In genomic region chr13:49307311-49307969, GRCm38 (mm10) we compare ENCODE assay signal across 8 mouse cellular contexts. TPM values are rescaled to one million over a fixed set of nuclear protein-coding genes. Genes with fewer than 3 reads are reported as not detected.
DNase-seq lines count a peak whose midpoint lies in the region; ATAC-seq and TF ChIP-seq lines count a peak whose summit lies in the region.

No protein-coding gene starts in this region.

- peak; percentile 73 for DNase-seq in A20 (ENCODE audit: low read depth, low spot score)
- peak; percentile 51 to 81 for DNase-seq in spleen, adult 2 months (ENCODE audit: low read depth in 1 of 2, low spot score in 2 of 2)
- DNase-seq in cerebellum, adult 8-10 months, result no peak

- H3K4me2 ChIP-seq in forebrain, embryonic 12.5 days, result no peak overlapping the region
- no peak overlapping the region for H3K4me2 ChIP-seq in forebrain, embryonic 16.5 days (ENCODE audit: low read length)
- H3K4me2 ChIP-seq in lung, embryonic 15.5 days, result peak overlapping the region; percentile 17; the same call in 1 of the 2 replicates

- no peak for TF ChIP-seq CTCF in cortical plate, adult 2 months (IDR thresholded peaks at IDR 0.05; ENCODE audit: extremely low read depth, insufficient read depth, low read length)
- TF ChIP-seq CTCF in spleen, adult 2 months (IDR thresholded peaks at IDR 0.05; ENCODE audit: extremely low read depth, insufficient read depth, insufficient read length, insufficient replicate concordance), result no peak

- H3K27ac ChIP-seq in forebrain, embryonic 12.5 days, result 0 out of 2 replicates have a peak overlapping the region, but pooled peaks have one; percentile 36
- H3K27ac ChIP-seq in forebrain, embryonic 16.5 days (ENCODE audit: low read length), result no peak overlapping the region
- peak overlapping the region; percentile 82 for H3K27ac ChIP-seq in cortical plate, adult 2 months (ENCODE audit: insufficient read depth, low read length)
- H3K27ac ChIP-seq in lung, embryonic 15.5 days, result peak overlapping the region; percentile 62
- peak overlapping the region; percentile 95 for H3K27ac ChIP-seq in spleen, adult 2 months (ENCODE audit: insufficient read depth, low read length)

- TF ChIP-seq POLR2A in cortical plate, adult 2 months (IDR thresholded peaks at IDR 0.05; ENCODE audit: extremely low read depth, insufficient read depth, low read length), result no peak
- TF ChIP-seq POLR2A in spleen, adult 2 months (IDR thresholded peaks at IDR 0.05; ENCODE audit: low read depth, low read length), result no peak

- H3K36me3 ChIP-seq in forebrain, embryonic 12.5 days (replicated peaks), result no peaks in the 10 kb centered on the region
- H3K36me3 ChIP-seq in forebrain, embryonic 16.5 days (ENCODE audit: control insufficient read depth, insufficient read depth), result no peaks in the 10 kb centered on the region; the same call in 1 of the 2 replicates
- no peaks in the 10 kb centered on the region for H3K36me3 ChIP-seq in lung, embryonic 15.5 days
- H3K36me3 ChIP-seq in spleen, adult 2 months (ENCODE audit: control insufficient read depth, insufficient read depth, low read length), result no peaks in the 10 kb centered on the region

- H3K9ac ChIP-seq in forebrain, embryonic 12.5 days, result no peak overlapping the region
- no peak overlapping the region for H3K9ac ChIP-seq in forebrain, embryonic 16.5 days (replicated peaks; ENCODE audit: low read depth, low read length)
- H3K9ac ChIP-seq in lung, embryonic 15.5 days, result no peak overlapping the region

- H3K9me3 ChIP-seq in forebrain, embryonic 12.5 days, result no peaks in the 10 kb centered on the region
- no peaks in the 10 kb centered on the region for H3K9me3 ChIP-seq in forebrain, embryonic 16.5 days (ENCODE audit: control insufficient read depth, low read length)
- no peaks in the 10 kb centered on the region for H3K9me3 ChIP-seq in lung, embryonic 15.5 days

- H3K4me1 ChIP-seq in forebrain, embryonic 12.5 days, result peaks cover 5% of the 10 kb centered on the region; the same call in 1 of the 2 replicates
- H3K4me1 ChIP-seq in forebrain, embryonic 16.5 days (replicated peaks; ENCODE audit: control insufficient read depth, insufficient read depth, low read length), result peaks cover 4% of the 10 kb centered on the region
- no peaks in the 10 kb centered on the region for H3K4me1 ChIP-seq in cortical plate, adult 2 months (ENCODE audit: control insufficient read depth, insufficient read depth, low read length)
- peaks cover 17% of the 10 kb centered on the region for H3K4me1 ChIP-seq in lung, embryonic 15.5 days
- peaks cover 13% of the 10 kb centered on the region; the same call in 1 of the 2 replicates for H3K4me1 ChIP-seq in spleen, adult 2 months (ENCODE audit: control insufficient read depth, insufficient read depth, insufficient read length)

- WGBS in forebrain, embryonic 12.5 days, result 49% methylated on average over 10 of the region's 10 CpGs
- WGBS in forebrain, embryonic 16.5 days, result 46% methylated on average over 10 of the region's 10 CpGs
- WGBS in lung, embryonic 15.5 days, result 9% methylated on average over 10 of the region's 10 CpGs
- WGBS in spleen, adult 2 months, result 1% methylated on average over 10 of the region's 10 CpGs

- ATAC-seq in forebrain, embryonic 12.5 days (ENCODE audit: low FRiP score), result 0 out of 2 replicates have a peak, but pooled peaks have one; percentile 39
- ATAC-seq in forebrain, embryonic 16.5 days, result no peak
- ATAC-seq in hematopoietic stem cell, adult 5-6 weeks (replicated peaks in 1 of 2; ENCODE audit: insufficient read depth in 1 of 2, low FRiP score in 2 of 2, low TSS enrichment in 1 of 2, low read depth in 1 of 2, poor library complexity in 2 of 2, severe bottlenecking in 2 of 2), result peak; percentile 63 to 65
- ATAC-seq in lung, embryonic 15.5 days (ENCODE audit: borderline replicate concordance, extremely low read depth, low FRiP score, low TSS enrichment), result peak; percentile 55; the same call in 1 of the 2 replicates

- H3K4me3 ChIP-seq in forebrain, embryonic 12.5 days (replicated peaks), result no peak overlapping the region
- H3K4me3 ChIP-seq in forebrain, embryonic 16.5 days (replicated peaks; ENCODE audit: low read length), result no peak overlapping the region
- no peak overlapping the region for H3K4me3 ChIP-seq in cortical plate, adult 2 months (ENCODE audit: insufficient read depth, low read length)
- no peak overlapping the region for H3K4me3 ChIP-seq in lung, embryonic 15.5 days
- H3K4me3 ChIP-seq in spleen, adult 2 months (ENCODE audit: extremely low read depth, insufficient read depth, insufficient read length), result peak overlapping the region; percentile 76

- H3K27me3 ChIP-seq in forebrain, embryonic 12.5 days, result no peaks in the 10 kb centered on the region
- H3K27me3 ChIP-seq in forebrain, embryonic 16.5 days (replicated peaks; ENCODE audit: control insufficient read depth, insufficient read depth, low read length), result no peaks in the 10 kb centered on the region
- H3K27me3 ChIP-seq in lung, embryonic 15.5 days, result no peaks in the 10 kb centered on the region
- no peaks in the 10 kb centered on the region for H3K27me3 ChIP-seq in spleen, adult 2 months (ENCODE audit: control insufficient read depth, insufficient read depth, low read length)

RNA-seq across cellular contexts. Expression of gene Fgd3, which starts 12.7 kb away (rescaled TPM):
- polyA plus RNA-seq in forebrain, embryonic 12.5 days (2016; fragmentation: Nextera tagmentation; extraction: Ambion mirVana), result 1.7 and 2.5 TPM in 2 replicates
- polyA plus RNA-seq in forebrain, embryonic 16.5 days (2015; fragmentation: Nextera tagmentation; extraction: Ambion mirVana), result 3.1 and 4.2 TPM in 2 replicates
- polyA plus RNA-seq in cortical plate, adult 2 months (2012; rRNA removed), result 5.8 and 6.2 TPM in 2 replicates
- 13.0 and 16.8 TPM in 2 replicates for total RNA-seq in hematopoietic stem cell, adult 5-6 weeks (2017)
- 0.30 and 0.33 TPM in 2 replicates for polyA plus RNA-seq in lung, embryonic 15.5 days (2015; fragmentation: Nextera tagmentation; extraction: Ambion mirVana)
- 21.3 and 22.0 TPM in 2 replicates for polyA plus RNA-seq in spleen, adult 2 months (2012; rRNA removed)

RNA-seq across cellular contexts. Expression of gene Bicd2, which starts 33.9 kb away (rescaled TPM):
- polyA plus RNA-seq in forebrain, embryonic 12.5 days (2016; fragmentation: Nextera tagmentation; extraction: Ambion mirVana), result 38.9 and 39.1 TPM in 2 replicates
- 30.1 and 31.5 TPM in 2 replicates for polyA plus RNA-seq in forebrain, embryonic 16.5 days (2015; fragmentation: Nextera tagmentation; extraction: Ambion mirVana)
- polyA plus RNA-seq in cortical plate, adult 2 months (2012; rRNA removed), result 49.5 and 52.0 TPM in 2 replicates
- total RNA-seq in hematopoietic stem cell, adult 5-6 weeks (2017), result 18.0 and 21.2 TPM in 2 replicates
- 33.1 and 34.7 TPM in 2 replicates for polyA plus RNA-seq in lung, embryonic 15.5 days (2015; fragmentation: Nextera tagmentation; extraction: Ambion mirVana)
- 19.4 and 21.0 TPM in 2 replicates for polyA plus RNA-seq in spleen, adult 2 months (2012; rRNA removed)

RNA-seq across cellular contexts. Expression of gene Susd3, which starts 58.9 kb away (rescaled TPM):
- polyA plus RNA-seq in forebrain, embryonic 12.5 days (2016; fragmentation: Nextera tagmentation; extraction: Ambion mirVana), result 0.69 and 0.84 TPM in 2 replicates
- 0.75 and 0.85 TPM in 2 replicates for polyA plus RNA-seq in forebrain, embryonic 16.5 days (2015; fragmentation: Nextera tagmentation; extraction: Ambion mirVana)
- 3.2 and 3.4 TPM in 2 replicates for polyA plus RNA-seq in cortical plate, adult 2 months (2012; rRNA removed)
- total RNA-seq in hematopoietic stem cell, adult 5-6 weeks (2017), result 5.1 and 10.8 TPM in 2 replicates
- polyA plus RNA-seq in lung, embryonic 15.5 days (2015; fragmentation: Nextera tagmentation; extraction: Ambion mirVana), result 1.5 and 2.2 TPM in 2 replicates
- 49.7 and 58.1 TPM in 2 replicates for polyA plus RNA-seq in spleen, adult 2 months (2012; rRNA removed)

Comparison
In these comparisons a context has a peak if more than half of its experiments do, and no peak if none do; other contexts are left out.
1. RNA of gene Susd3, which starts 58.9 kb away (polyA plus RNA-seq): 49.7 to 58.1 TPM in spleen, adult 2 months; 3.2 to 3.4 TPM in cortical plate, adult 2 months, 1.5 to 2.2 TPM in lung, embryonic 15.5 days, 0.75 to 0.85 TPM in forebrain, embryonic 16.5 days and 0.69 to 0.84 TPM in forebrain, embryonic 12.5 days; every median in the first group is over 10 times any median in the second.